Mouse (Mus musculus) kidney, adult 2 months (tissue): ENCODE measurements around the gene Gng8. TPM values are rescaled to one million over a fixed set of nuclear protein-coding genes. Genes with fewer than 3 reads are reported as not detected.

ENCODE experiments used
- DNase-seq: peaks from one replicate; pipeline ENCODE4 v3.0.0; 2021
- H3K27ac ChIP-seq: fragments of 200-500 bp; 2 replicates; pipeline ENCODE4 v1.5.1; 2012; ENCODE audit warnings: low read depth, low read length, control low read depth, inconsistent platforms; ENCODE audit not compliant: insufficient read depth
- H3K27me3 ChIP-seq: fragments of 200-500 bp; replicated peaks from 2 replicates; pipeline ENCODE4 v1.6.1; 2012; ENCODE audit warnings: mild to moderate bottlenecking, moderate library complexity, low read length, inconsistent platforms; ENCODE audit not compliant: control insufficient read depth, insufficient read depth
- H3K36me3 ChIP-seq: fragments of 200-500 bp; 2 replicates; pipeline ENCODE4 v1.6.1; 2012; ENCODE audit warnings: mild to moderate bottlenecking, moderate library complexity, low read length, inconsistent platforms; ENCODE audit not compliant: control insufficient read depth, insufficient read depth
- H3K4me1 ChIP-seq: fragments of 200-500 bp; 2 replicates; pipeline ENCODE4 v1.6.1; 2011; ENCODE audit warnings: low read length; ENCODE audit not compliant: control insufficient read depth, insufficient read depth
- H3K4me3 ChIP-seq: fragments of 200-500 bp; 2 replicates; pipeline ENCODE4 v1.5.1; 2011; ENCODE audit warnings: mild to moderate bottlenecking, low read depth, low read length, control low read depth; ENCODE audit not compliant: insufficient read depth
- CTCF ChIP-seq: fragments of 200-500 bp; conservative IDR thresholded peaks from 2 replicates; pipeline ENCODE4 v1.5.1; 2011; ENCODE audit warnings: low read depth, mild to moderate bottlenecking, control low read depth, low read length, moderate library complexity, mixed read lengths; ENCODE audit not compliant: insufficient read depth, insufficient read length
- POLR2A ChIP-seq: fragments of 200-500 bp; IDR thresholded peaks from one replicate; pipeline ENCODE4 v1.6.1; 2011; ENCODE audit warnings: low read depth, low read length, control low read depth
- WGBS: fragments of 180-500 bp; shearing (Covaris S2); methylation state at CpG from one replicate; pipeline ENCODE4 v1.1.7; 2018; 5-methylcytosine and 5-hydroxymethylcytosine counted together
- polyA plus RNA-seq: library from polyadenylated mRNA; depleted of rRNA; stranded (reverse); fragments of >200 nt; gene quantifications from 2 replicates; pipeline ENCODE4 v1.2.3, GENCODE M21; 2012

The Gng8 gene
- polyA plus RNA-seq, 1 experiment: 3.6 TPM

- 86% methylated on average over 5 of the region's 5 CpGs for WGBS
- TF ChIP-seq POLR2A: no peak
- H3K27ac ChIP-seq: no peak overlapping the region
Observed at GRCm38 (mm10) chr7:16846775-16847174, 44.8 kb upstream of the Gng8 start.

GRCm38 (mm10) chr7:16847507-16847906 lies 44.1 kb upstream of the Gng8 start:
- no peaks in the 10 kb centered on the region for H3K27me3 ChIP-seq
- H3K27ac ChIP-seq: no peak overlapping the region
- no peak for TF ChIP-seq POLR2A
- TF ChIP-seq CTCF: no peak
- 83% methylated on average over 19 of the region's 19 CpGs for WGBS
- H3K4me3 ChIP-seq: no peak overlapping the region
- no peaks in the 10 kb centered on the region for H3K4me1 ChIP-seq
- no peak for DNase-seq
- no peaks in the 10 kb centered on the region for H3K36me3 ChIP-seq

More at GRCm38 (mm10) chr7:16846775-16847174, 44.8 kb upstream of the Gng8 start:
- H3K4me1 ChIP-seq: 0 out of 2 replicates have a peak, but pooled peaks cover 5% of the 10 kb centered on the region
- no peaks in the 10 kb centered on the region for H3K36me3 ChIP-seq
- no peaks in the 10 kb centered on the region for H3K27me3 ChIP-seq
- DNase-seq: no peak
- no peak overlapping the region for H3K4me3 ChIP-seq

DNA sequence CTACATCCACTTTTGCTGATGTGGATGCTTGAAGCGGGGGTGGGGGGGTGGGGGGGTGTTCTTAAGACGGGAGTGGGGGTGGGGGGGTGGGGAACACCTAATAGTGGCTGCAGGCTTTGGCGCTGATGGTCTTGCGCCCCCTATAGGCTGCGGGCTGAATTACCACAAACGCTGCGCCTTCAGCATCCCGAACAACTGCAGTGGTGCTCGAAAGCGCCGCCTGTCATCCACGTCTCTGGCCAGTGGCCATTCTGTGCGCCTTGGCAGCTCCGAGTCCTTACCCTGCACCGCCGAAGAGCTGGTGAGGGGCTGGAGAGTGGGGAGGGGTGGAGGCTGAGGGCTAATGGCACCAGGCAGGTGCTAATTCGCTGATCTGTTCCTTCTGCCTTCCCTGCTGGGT lies 43.0 kb upstream of the Gng8 start:
- 48% methylated on average over 17 of the region's 17 CpGs for WGBS
- DNase-seq: peak; percentile 48
- no peak for TF ChIP-seq POLR2A
- TF ChIP-seq CTCF: peak; percentile 59
- H3K4me3 ChIP-seq: no peak overlapping the region
- H3K27me3 ChIP-seq: no peaks in the 10 kb centered on the region
- H3K27ac ChIP-seq: no peak overlapping the region
- no peaks in the 10 kb centered on the region for H3K4me1 ChIP-seq
- H3K36me3 ChIP-seq: no peaks in the 10 kb centered on the region

DNA sequence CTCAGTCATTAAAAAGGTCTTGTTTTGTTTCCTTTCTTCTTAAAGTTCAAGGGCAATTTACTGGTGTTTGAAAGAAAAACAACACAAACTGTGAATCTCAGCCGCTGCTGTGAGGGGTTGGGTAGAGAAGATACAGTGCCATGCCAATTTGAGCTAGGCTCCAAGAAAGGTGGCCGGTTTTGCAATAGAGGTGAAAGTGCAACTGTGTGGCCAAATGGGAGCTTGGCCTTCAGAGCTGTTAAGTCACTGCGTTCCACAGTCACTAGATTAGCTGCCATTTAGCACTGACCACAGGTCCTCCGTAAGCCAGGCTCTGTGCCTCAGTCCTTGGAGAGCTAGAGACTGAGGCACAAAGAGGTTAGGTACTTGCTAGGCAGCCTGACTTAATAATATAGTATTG lies 40.0 kb upstream of the Gng8 start:
- Histone ChIP-seq H3K4me1 (no peaks in the 10 kb centered on the region), H3K27ac (no peak overlapping the region), H3K36me3 (no peaks in the 10 kb centered on the region), H3K27me3 (no peaks in the 10 kb centered on the region), H3K4me3 (no peak overlapping the region)
- DNase-seq: no peak
- no peak for TF ChIP-seq CTCF
- TF ChIP-seq POLR2A: no peak
- WGBS: 71% methylated on average over 4 of the region's 4 CpGs

DNA sequence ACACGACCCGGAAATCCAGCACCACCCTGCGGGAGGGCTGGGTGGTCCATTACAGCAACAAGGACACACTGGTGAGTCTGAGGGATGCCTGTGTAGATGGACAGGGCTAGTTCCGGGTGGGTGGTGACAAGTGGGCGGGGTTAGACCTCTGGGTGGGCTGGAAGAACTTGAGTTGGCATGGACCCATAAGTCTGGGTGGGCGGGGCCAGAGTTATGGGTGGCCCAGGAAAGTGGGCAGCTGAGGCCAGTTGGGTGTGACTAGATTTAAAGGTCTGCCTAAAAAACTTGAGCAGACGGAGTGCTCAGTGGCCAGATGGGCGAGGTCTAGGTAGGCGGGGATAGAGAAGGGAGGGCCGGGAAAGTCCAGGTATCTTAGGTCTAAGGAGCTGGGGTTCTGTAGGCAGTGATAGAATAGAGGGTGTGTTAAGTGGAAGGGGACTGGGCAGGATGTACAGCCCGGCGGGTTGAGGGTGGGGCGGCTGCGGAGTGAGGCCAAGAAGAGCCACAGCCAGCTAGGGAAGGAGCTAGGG lies 38.2 kb upstream of the Gng8 start:
- Histone ChIP-seq H3K4me3 (no peak overlapping the region), H3K36me3 (no peaks in the 10 kb centered on the region), H3K27me3 (no peaks in the 10 kb centered on the region), H3K4me1 (no peaks in the 10 kb centered on the region), H3K27ac (no peak overlapping the region)
- peak; percentile 43 for DNase-seq
- WGBS: 73% methylated on average over 14 of the region's 14 CpGs
- TF ChIP-seq POLR2A (no peak), CTCF (no peak)

DNA sequence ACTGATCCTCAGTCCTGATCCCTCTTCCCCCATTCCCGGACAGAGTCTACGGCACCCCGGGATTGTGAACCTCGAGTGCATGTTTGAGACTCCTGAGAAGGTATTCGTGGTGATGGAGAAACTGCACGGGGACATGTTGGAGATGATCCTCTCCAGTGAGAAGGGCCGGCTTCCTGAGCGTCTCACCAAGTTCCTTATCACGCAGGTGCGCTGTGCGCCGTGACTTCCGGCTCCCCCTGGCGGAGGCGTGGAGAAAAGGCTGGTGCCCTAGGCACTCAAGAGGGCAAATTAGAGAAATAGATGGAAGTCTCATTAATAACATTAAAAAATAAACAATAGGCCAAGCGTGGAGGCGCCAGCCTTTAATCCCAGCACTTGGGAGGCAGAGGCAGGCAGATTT lies 33.2 kb upstream of the Gng8 start:
- Histone ChIP-seq H3K4me3 (no peak overlapping the region), H3K27me3 (no peaks in the 10 kb centered on the region), H3K36me3 (no peaks in the 10 kb centered on the region), H3K27ac (no peak overlapping the region), H3K4me1 (no peaks in the 10 kb centered on the region)
- no peak for TF ChIP-seq POLR2A
- TF ChIP-seq CTCF: peak; percentile 72
- 27% methylated on average over 17 of the region's 17 CpGs for WGBS
- DNase-seq: peak; percentile 49

GRCm38 (mm10) chr7:16859902-16860651 lies 31.5 kb upstream of the Gng8 start:
- H3K27me3 ChIP-seq: no peaks in the 10 kb centered on the region
- H3K27ac ChIP-seq: no peak overlapping the region
- peak; percentile 52 for DNase-seq
- H3K36me3 ChIP-seq: no peaks in the 10 kb centered on the region
- WGBS: 33% methylated on average over 5 of the region's 5 CpGs
- H3K4me3 ChIP-seq: no peak overlapping the region
- TF ChIP-seq CTCF (0 out of 2 replicates have a peak, but pooled peaks have one; percentile 16), POLR2A (no peak)
- no peaks in the 10 kb centered on the region for H3K4me1 ChIP-seq

DNA sequence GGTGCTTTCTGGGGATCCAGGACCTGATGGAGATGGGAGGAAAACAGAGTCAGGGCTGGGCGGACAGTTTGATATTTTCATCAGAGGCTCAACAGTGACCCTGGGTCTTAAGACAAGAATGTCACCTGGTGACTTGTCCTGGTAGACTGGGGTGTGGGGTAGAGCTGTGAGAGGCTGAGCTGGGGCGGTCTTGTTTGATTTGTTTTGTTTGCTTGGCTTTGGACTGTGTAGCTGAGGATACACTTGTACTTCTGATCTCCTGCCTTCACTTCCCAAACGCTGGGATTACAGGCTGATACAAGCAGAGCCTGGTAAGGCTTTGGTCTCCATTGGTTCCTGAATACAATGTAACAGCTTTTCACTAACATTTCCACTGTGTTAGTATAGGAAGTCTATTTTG lies 24.1 kb upstream of the Gng8 start:
- DNase-seq: no peak
- H3K36me3 ChIP-seq: no peaks in the 10 kb centered on the region
- H3K27me3 ChIP-seq: no peaks in the 10 kb centered on the region
- TF ChIP-seq CTCF (no peak), POLR2A (no peak)
- WGBS: 91% methylated on average over 3 of the region's 3 CpGs
- no peak overlapping the region for H3K4me3 ChIP-seq
- no peaks in the 10 kb centered on the region for H3K4me1 ChIP-seq
- H3K27ac ChIP-seq: no peak overlapping the region
